Mouse (Mus musculus) C2C12 (cell line): ENCODE measurements around the gene Tomm22. TPM values are rescaled to one million over a fixed set of nuclear protein-coding genes. Genes with fewer than 3 reads are reported as not detected.

Experiments
- H3K27me3 ChIP-seq: one replicate; pipeline ENCODE4 v1.6.1; 2011; ENCODE audit not compliant: control insufficient read depth, insufficient read depth, insufficient read length
- H3K36me3 ChIP-seq: one replicate; pipeline ENCODE4 v1.6.1; 2011; ENCODE audit not compliant: control insufficient read depth, insufficient read depth
- H3K4me3 ChIP-seq: one replicate; pipeline ENCODE4 v1.5.1; 2011; ENCODE audit warnings: mild to moderate bottlenecking, control low read depth; ENCODE audit not compliant: poor library complexity, insufficient read depth, severe bottlenecking
- H3K79me2 ChIP-seq: one replicate; pipeline ENCODE4 v1.6.1; 2011; ENCODE audit not compliant: control insufficient read depth, insufficient read depth
- H3K79me3 ChIP-seq: one replicate; pipeline ENCODE4 v1.6.1; 2011; ENCODE audit warnings: low read depth, control low read depth
- H3ac ChIP-seq: one replicate; pipeline ENCODE3; 2011; ENCODE audit warnings: low read depth; ENCODE audit not compliant: control insufficient read depth, insufficient read length
- CEBPB ChIP-seq: IDR thresholded peaks from one replicate; pipeline ENCODE4 v1.6.1; 2011; ENCODE audit warnings: low read depth, mild to moderate bottlenecking, control low read depth, moderate library complexity
- CTCF ChIP-seq: IDR thresholded peaks from one replicate; pipeline ENCODE4 v1.5.1; 2011; ENCODE audit not compliant: control insufficient read depth, insufficient read depth, insufficient read length
- FOSL1 ChIP-seq: IDR thresholded peaks from one replicate; pipeline ENCODE4 v1.8.0; 2011; ENCODE audit warnings: mild to moderate bottlenecking, low read length; ENCODE audit not compliant: poor library complexity, insufficient read depth, severe bottlenecking
- MAX ChIP-seq: IDR thresholded peaks from one replicate; pipeline ENCODE4 v1.6.1; 2011; ENCODE audit warnings: mild to moderate bottlenecking, control low read depth
- MYOD1 ChIP-seq: IDR thresholded peaks from one replicate; pipeline ENCODE4 v1.6.1; 2011; ENCODE audit warnings: low read depth; ENCODE audit not compliant: control insufficient read depth, insufficient read length
- MYOG ChIP-seq: IDR thresholded peaks from one replicate; pipeline ENCODE4 v1.6.1; 2011; ENCODE audit not compliant: control insufficient read depth, insufficient read length; ENCODE audit errors: extremely low read depth
- USF1 ChIP-seq: IDR thresholded peaks from one replicate; pipeline ENCODE4 v1.6.1; 2011; ENCODE audit warnings: low read depth, mild to moderate bottlenecking, control low read depth, moderate library complexity
- polyA plus RNA-seq: library from polyadenylated mRNA; unstranded; fragments of >200 nt; fragmentation: generic; extraction: Trizol; gene quantifications from one replicate; pipeline ENCODE4 v1.2.1, GENCODE M21; 2012; ENCODE audit warnings: missing spikeins

Tomm22 gene
- polyA plus RNA-seq, 1 experiment, result 171 TPM

DNA sequence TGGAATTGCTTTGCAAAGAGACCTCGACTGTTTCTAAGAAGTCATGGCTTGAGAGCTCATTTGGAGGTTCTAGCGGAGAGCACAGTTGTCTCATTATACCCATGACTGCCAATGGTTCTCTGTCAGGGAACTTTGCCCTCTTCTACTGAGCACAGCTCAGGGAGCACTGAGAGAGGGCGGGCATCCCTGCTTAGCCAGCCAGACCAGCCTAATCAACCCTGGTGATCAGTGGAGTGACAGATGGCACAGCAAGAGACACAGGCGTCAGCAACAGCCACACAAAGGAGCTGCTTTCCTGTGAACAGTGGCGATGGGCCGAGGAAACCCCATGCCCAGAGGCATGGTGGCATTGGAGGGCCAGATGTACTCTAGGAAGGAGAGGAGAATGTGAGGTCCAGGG, 26.4 kb downstream of the Tomm22 start:
- Histone ChIP-seq H3K79me3 (peaks cover 50% of the 10 kb centered on the region), H3ac (no peak overlapping the region), H3K36me3 (peaks cover 18% of the 10 kb centered on the region), H3K27me3 (no peaks in the 10 kb centered on the region), H3K4me3 (no peak overlapping the region), H3K79me2 (peaks cover 76% of the 10 kb centered on the region)
- TF ChIP-seq FOSL1 (no peak), CTCF (no peak), MAX (no peak), USF1 (no peak), CEBPB (no peak), MYOD1 (no peak), MYOG (no peak)

DNA sequence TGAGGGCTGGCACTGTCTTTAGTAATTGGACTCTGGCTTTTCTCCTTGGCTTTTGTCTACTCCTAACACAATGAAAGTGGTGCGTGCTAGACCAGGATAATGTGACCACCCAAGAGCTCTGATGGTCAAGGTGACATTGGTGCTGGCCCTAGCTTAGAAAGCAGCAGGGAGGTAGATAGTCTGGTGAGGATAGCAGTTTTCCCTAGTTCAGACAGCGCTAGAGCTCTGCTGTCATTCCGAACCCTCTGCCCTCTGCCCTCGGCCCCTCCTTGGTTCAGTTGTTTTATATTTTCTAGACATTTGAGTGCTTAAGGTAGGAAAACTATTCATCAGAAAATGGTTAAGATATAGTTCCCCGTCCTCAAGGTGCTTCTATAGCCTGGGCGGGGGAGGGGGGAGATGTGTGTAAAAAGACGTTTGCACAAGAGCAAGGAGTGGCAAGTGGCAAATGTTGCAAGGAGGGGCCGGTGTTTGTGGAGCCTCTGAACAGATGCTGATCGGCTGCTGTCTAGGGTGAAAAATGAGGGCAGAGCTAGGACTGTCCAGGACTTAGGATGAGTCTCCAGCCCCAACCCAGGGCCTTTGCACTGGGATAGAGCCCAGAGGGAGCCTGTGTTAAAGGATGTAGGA, 27.0 kb downstream of the Tomm22 start:
- no peak for TF ChIP-seq MAX
- TF ChIP-seq FOSL1, result no peak
- TF ChIP-seq CEBPB, result no peak
- no peak for TF ChIP-seq USF1
- TF ChIP-seq MYOD1, result no peak
- no peak for TF ChIP-seq CTCF
- TF ChIP-seq MYOG, result no peak

DNA sequence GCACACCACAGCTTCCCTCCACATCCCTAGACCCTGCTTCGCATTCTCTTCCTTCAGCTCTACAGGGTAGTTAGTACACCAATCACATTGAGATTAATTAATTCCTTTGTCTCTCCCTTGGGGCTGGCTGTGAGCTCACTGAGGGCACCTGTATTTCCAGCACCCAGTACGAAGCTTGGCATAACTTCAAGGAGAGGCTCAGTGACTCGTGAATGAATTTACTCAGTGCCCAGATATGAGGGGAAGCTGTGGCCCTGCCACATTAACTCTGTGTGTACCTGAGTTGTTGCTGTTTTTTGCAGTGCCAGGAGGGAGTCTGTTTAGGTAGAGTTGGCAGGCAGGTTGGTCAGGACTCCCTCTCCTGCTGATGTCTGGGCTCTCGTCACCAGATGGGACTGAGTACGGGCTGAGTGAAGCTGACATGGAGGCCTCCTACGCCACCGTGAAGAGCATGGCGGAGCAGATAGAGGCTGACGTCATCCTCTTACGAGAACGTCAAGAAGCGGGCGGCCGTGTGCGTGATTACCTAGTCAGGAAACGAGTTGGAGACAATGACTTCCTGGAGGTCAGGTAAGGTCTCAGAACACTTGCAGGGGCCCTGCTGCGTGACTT, 36.0 kb downstream of the Tomm22 start:
- Histone ChIP-seq H3K4me3 (no peak overlapping the region), H3ac (no peak overlapping the region), H3K79me3 (peaks cover 2% of the 10 kb centered on the region), H3K79me2 (peaks cover 10% of the 10 kb centered on the region), H3K27me3 (no peaks in the 10 kb centered on the region), H3K36me3 (peaks cover 48% of the 10 kb centered on the region)
- TF ChIP-seq MAX (no peak), MYOG (no peak), CEBPB (no peak), MYOD1 (no peak), FOSL1 (no peak), CTCF (no peak), USF1 (no peak)

More for the DNA sequence above, 27.0 kb downstream of the Tomm22 start:
- Histone ChIP-seq H3K79me3 (peaks cover 44% of the 10 kb centered on the region), H3K27me3 (no peaks in the 10 kb centered on the region), H3K4me3 (no peak overlapping the region), H3ac (no peak overlapping the region), H3K79me2 (peaks cover 69% of the 10 kb centered on the region), H3K36me3 (peaks cover 18% of the 10 kb centered on the region)

DNA sequence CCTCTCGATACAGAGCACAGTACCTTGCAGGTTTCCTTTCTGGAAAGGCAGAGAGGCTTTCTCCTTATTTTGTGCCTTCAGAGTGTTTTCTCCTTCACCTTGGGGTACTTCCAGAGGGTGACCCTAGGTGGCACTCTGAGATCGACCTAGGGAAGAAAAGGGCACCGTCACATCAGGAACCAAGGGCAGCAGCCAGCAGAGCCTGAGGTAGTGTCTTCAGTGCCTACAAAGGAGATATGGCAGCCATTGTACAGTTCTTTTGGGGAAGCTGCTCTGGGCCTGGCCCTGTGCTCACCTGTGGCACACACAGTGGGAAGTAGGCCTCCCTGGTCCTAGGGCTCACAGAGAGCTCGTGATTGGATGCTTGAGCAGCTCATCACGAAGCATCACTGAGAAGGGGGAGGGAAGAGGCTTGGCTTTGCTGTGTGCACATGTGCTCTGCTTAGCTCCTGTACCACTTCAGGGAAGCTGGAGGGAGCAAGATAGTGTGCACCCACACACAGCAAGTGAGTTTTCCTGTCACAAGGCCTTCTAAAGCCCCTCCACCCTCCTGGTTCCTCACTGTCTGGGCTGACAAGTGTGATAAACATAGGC, 37.7 kb downstream of the Tomm22 start:
- no peak overlapping the region for H3K4me3 ChIP-seq
- H3K79me2 ChIP-seq, result peaks cover 10% of the 10 kb centered on the region
- H3ac ChIP-seq, result no peak overlapping the region
- H3K27me3 ChIP-seq, result no peaks in the 10 kb centered on the region
- TF ChIP-seq MAX (no peak), CTCF (no peak), USF1 (no peak), MYOD1 (no peak), FOSL1 (no peak), MYOG (no peak), CEBPB (no peak)
- peaks cover 64% of the 10 kb centered on the region for H3K36me3 ChIP-seq
- peaks cover 2% of the 10 kb centered on the region for H3K79me3 ChIP-seq

DNA sequence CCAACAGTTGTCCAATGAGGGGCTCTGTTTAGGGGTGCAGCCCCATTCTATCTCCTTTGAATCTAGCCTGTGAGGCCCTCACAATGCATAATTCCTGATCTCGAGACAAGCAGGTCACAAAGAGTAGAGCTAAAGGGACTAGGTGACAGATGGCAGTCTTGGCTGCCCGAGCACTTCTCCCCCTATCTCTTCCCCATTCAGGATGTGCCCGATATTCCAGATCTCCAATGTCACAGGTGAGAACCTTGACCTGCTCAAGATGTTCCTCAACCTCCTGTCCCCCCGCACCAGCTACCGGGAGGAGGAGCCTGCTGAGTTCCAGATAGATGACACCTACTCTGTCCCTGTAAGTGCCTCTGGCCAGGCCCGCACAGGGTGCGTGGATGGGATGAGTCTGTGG, 45.0 kb downstream of the Tomm22 start:
- H3K36me3 ChIP-seq, result peaks cover 90% of the 10 kb centered on the region
- TF ChIP-seq CTCF, result no peak
- TF ChIP-seq MYOG, result no peak
- no peak for TF ChIP-seq FOSL1
- no peak for TF ChIP-seq MYOD1
- TF ChIP-seq CEBPB, result no peak
- TF ChIP-seq MAX, result no peak
- TF ChIP-seq USF1, result no peak
- H3K79me2 ChIP-seq, result no peaks in the 10 kb centered on the region
- no peaks in the 10 kb centered on the region for H3K27me3 ChIP-seq
- no peak overlapping the region for H3K4me3 ChIP-seq
- H3K79me3 ChIP-seq, result no peaks in the 10 kb centered on the region
- H3ac ChIP-seq, result no peak overlapping the region
